Mouse (Mus musculus) lung, postnatal 0 days (tissue): ENCODE data around the gene Wiz. TPM values are rescaled to one million over a fixed set of nuclear protein-coding genes. Genes with fewer than 3 reads are reported as not detected.
A peak's percentile ranks its signal among the peaks of the same experiment; 100 is the strongest.

Source experiments
- ATAC-seq: fragments of 200-750 bp; cut with Nextera tagmentation; 2 replicates; pipeline ENCODE4 v1.8.0; 2017; ENCODE audit warnings: moderate library complexity
- DNase-seq: peaks from one replicate; pipeline ENCODE4 v3.0.0-alpha.2; 2016; ENCODE audit warnings: low spot score
- H3K27ac ChIP-seq: fragments of 300-500 bp; sonication (generic); 2 replicates; pipeline ENCODE4 v1.5.1; 2014; ENCODE audit warnings: antibody characterized with exemption, mild to moderate bottlenecking, low read length, mixed read lengths
- H3K27me3 ChIP-seq: fragments of 300-500 bp; sonication (generic); replicated peaks from 2 replicates; pipeline ENCODE4 v1.6.1; 2014; ENCODE audit warnings: low read length, mixed read lengths; ENCODE audit not compliant: insufficient read depth
- H3K36me3 ChIP-seq: fragments of 300-500 bp; sonication (generic); 2 replicates; pipeline ENCODE4 v1.6.1; 2014; ENCODE audit warnings: low read length, mixed read lengths; ENCODE audit not compliant: insufficient read depth
- H3K4me1 ChIP-seq: fragments of 300-500 bp; sonication (generic); 2 replicates; pipeline ENCODE4 v1.6.1; 2014; ENCODE audit warnings: antibody characterized with exemption, low read depth, low read length, mixed read lengths; ENCODE audit not compliant: insufficient read depth
- H3K4me2 ChIP-seq: fragments of 300-500 bp; sonication (generic); replicated peaks from 2 replicates; pipeline ENCODE4 v1.6.1; 2014; ENCODE audit warnings: low read depth, mild to moderate bottlenecking, low read length, moderate library complexity, mixed read lengths
- H3K4me3 ChIP-seq: fragments of 300-500 bp; sonication (generic); 2 replicates; pipeline ENCODE4 v1.5.1; 2014; ENCODE audit warnings: low read depth, low read length
- H3K9ac ChIP-seq: fragments of 300-500 bp; sonication (generic); replicated peaks from 2 replicates; pipeline ENCODE4 v1.6.1; 2014; ENCODE audit warnings: low read depth, mild to moderate bottlenecking
- H3K9me3 ChIP-seq: fragments of 300-500 bp; sonication (generic); 2 replicates; pipeline ENCODE4 v1.6.1; 2016; ENCODE audit warnings: low read length, mixed read lengths
- CTCF ChIP-seq: IDR thresholded peaks from 2 replicates; pipeline ENCODE4 v1.5.1; 2016; ENCODE audit warnings: antibody characterized with exemption, mild to moderate bottlenecking
- EP300 ChIP-seq: IDR thresholded peaks from 2 replicates; pipeline ENCODE4 v1.6.1; 2016; ENCODE audit warnings: antibody characterized with exemption, mild to moderate bottlenecking, control low read depth
- WGBS: fragments of 180-500 bp; shearing (Covaris S2); extraction: QIAGEN DNeasy Blood & Tissue Kit; methylation state at CpG from one replicate; pipeline ENCODE4 v1.1.7; 2014; 5-methylcytosine and 5-hydroxymethylcytosine counted together
- polyA plus RNA-seq: library from polyadenylated mRNA; unstranded; fragments of >200 nt; fragmentation: Nextera tagmentation; extraction: Ambion mirVana; gene quantifications from 2 replicates; pipeline ENCODE4 v1.2.1, GENCODE M21; 2015

Wiz gene
- polyA plus RNA-seq, 1 experiment from 2014 or later: 12.1 TPM

GRCm38 (mm10) chr17:32334921-32335320, 54.3 kb downstream of the Wiz start:
- no peak overlapping the region for H3K27ac ChIP-seq
- no peaks in the 10 kb centered on the region for H3K9me3 ChIP-seq
- DNase-seq: no peak
- peaks cover 52% of the 10 kb centered on the region for H3K36me3 ChIP-seq
- WGBS: 97% methylated on average over 12 of the region's 12 CpGs
- no peak overlapping the region for H3K4me3 ChIP-seq
- H3K4me1 ChIP-seq: no peaks in the 10 kb centered on the region
- no peaks in the 10 kb centered on the region for H3K27me3 ChIP-seq
- no peak for TF ChIP-seq CTCF
- no peak for TF ChIP-seq EP300
- no peak overlapping the region for H3K4me2 ChIP-seq
- no peak for ATAC-seq
- no peak overlapping the region for H3K9ac ChIP-seq

- no peak for TF ChIP-seq EP300
- DNase-seq (no peak), ATAC-seq (peak; percentile 38; the same call in 1 of the 2 replicates)
- WGBS: 81% methylated on average over 16 of the region's 31 CpGs
- Histone ChIP-seq H3K27me3 (no peaks in the 10 kb centered on the region), H3K4me1 (no peaks in the 10 kb centered on the region), H3K36me3 (peaks cover 52% of the 10 kb centered on the region), H3K4me3 (no peak overlapping the region), H3K27ac (no peak overlapping the region), H3K4me2 (no peak overlapping the region), H3K9ac (no peak overlapping the region), H3K9me3 (no peaks in the 10 kb centered on the region)
Measured at GRCm38 (mm10) chr17:32333675-32334303, 55.5 kb downstream of the Wiz start.

- H3K27me3 ChIP-seq: no peaks in the 10 kb centered on the region
- H3K9me3 ChIP-seq: no peaks in the 10 kb centered on the region
- DNase-seq: no peak
- H3K4me2 ChIP-seq: no peak overlapping the region
- H3K27ac ChIP-seq: no peak overlapping the region
- no peak overlapping the region for H3K4me3 ChIP-seq
- peaks cover 10% of the 10 kb centered on the region for H3K36me3 ChIP-seq
- ATAC-seq: no peak
- no peaks in the 10 kb centered on the region for H3K4me1 ChIP-seq
- no peak overlapping the region for H3K9ac ChIP-seq
- TF ChIP-seq EP300 (no peak), CTCF (no peak)
Measured at GRCm38 (mm10) chr17:32327501-32327900, 61.7 kb downstream of the Wiz start.

GRCm38 (mm10) chr17:32322809-32323208, 66.4 kb downstream of the Wiz start:
- no peak overlapping the region for H3K4me3 ChIP-seq
- 85% methylated on average over 1 of the region's 1 CpGs for WGBS
- no peak for TF ChIP-seq CTCF
- TF ChIP-seq EP300: no peak
- no peaks in the 10 kb centered on the region for H3K27me3 ChIP-seq
- DNase-seq (no peak), ATAC-seq (no peak)
- no peak overlapping the region for H3K4me2 ChIP-seq
- H3K27ac ChIP-seq: no peak overlapping the region
- no peaks in the 10 kb centered on the region for H3K36me3 ChIP-seq
- no peaks in the 10 kb centered on the region for H3K9me3 ChIP-seq
- no peak overlapping the region for H3K9ac ChIP-seq
- H3K4me1 ChIP-seq: peaks cover 4% of the 10 kb centered on the region; the same call in 1 of the 2 replicates

GRCm38 (mm10) chr17:32321836-32322235, 67.4 kb downstream of the Wiz start:
- H3K4me2 ChIP-seq: peak overlapping the region; percentile 86
- peak; percentile 16 for DNase-seq
- no peak for TF ChIP-seq CTCF
- no peak for TF ChIP-seq EP300
- peaks cover 4% of the 10 kb centered on the region; the same call in 1 of the 2 replicates for H3K4me1 ChIP-seq
- peak overlapping the region; percentile 69 for H3K4me3 ChIP-seq
- H3K9ac ChIP-seq: peak overlapping the region; percentile 64
- peak overlapping the region; percentile 80 for H3K27ac ChIP-seq
- ATAC-seq: no peak
- H3K9me3 ChIP-seq: no peaks in the 10 kb centered on the region
- peaks cover 2% of the 10 kb centered on the region; the same call in 1 of the 2 replicates for H3K36me3 ChIP-seq
- no peaks in the 10 kb centered on the region for H3K27me3 ChIP-seq
- WGBS: 9% methylated on average over 6 of the region's 6 CpGs

- WGBS: 1% methylated on average over 20 of the region's 23 CpGs
- Histone ChIP-seq H3K9me3 (no peaks in the 10 kb centered on the region), H3K4me3 (peak overlapping the region; percentile 69), H3K36me3 (peaks cover 7% of the 10 kb centered on the region; the same call in 1 of the 2 replicates), H3K4me2 (peak overlapping the region; percentile 86), H3K4me1 (peaks cover 4% of the 10 kb centered on the region; the same call in 1 of the 2 replicates), H3K27me3 (no peaks in the 10 kb centered on the region), H3K27ac (peak overlapping the region; percentile 80), H3K9ac (peak overlapping the region; percentile 64)
- no peak for TF ChIP-seq EP300
- TF ChIP-seq CTCF: peak; percentile 36
- ATAC-seq: peak; percentile 60
- DNase-seq: no peak
Measured at GRCm38 (mm10) chr17:32321390-32321734, 67.9 kb downstream of the Wiz start.
